Mouse (Mus musculus) CD4-positive, CD25-positive, alpha-beta regulatory T cell, adult 4 months (primary cell): ENCODE results near the gene Npas3. TPM values are rescaled to one million over a fixed set of nuclear protein-coding genes. Genes with fewer than 3 reads are reported as not detected.

Experiments used
- ATAC-seq: one replicate; pipeline ENCODE4 v1.8.0; 2017
- polyA plus RNA-seq, 2 experiments: library from polyadenylated mRNA; unstranded; fragments of 100-300 nt; shearing (Covaris generic); gene quantifications; one replicate each; pipeline ENCODE4 v1.2.1; 2017

The Npas3 gene
- polyA plus RNA-seq, 2 experiments from 2014 or later: 0.15 TPM; not detected in 1

DNA sequence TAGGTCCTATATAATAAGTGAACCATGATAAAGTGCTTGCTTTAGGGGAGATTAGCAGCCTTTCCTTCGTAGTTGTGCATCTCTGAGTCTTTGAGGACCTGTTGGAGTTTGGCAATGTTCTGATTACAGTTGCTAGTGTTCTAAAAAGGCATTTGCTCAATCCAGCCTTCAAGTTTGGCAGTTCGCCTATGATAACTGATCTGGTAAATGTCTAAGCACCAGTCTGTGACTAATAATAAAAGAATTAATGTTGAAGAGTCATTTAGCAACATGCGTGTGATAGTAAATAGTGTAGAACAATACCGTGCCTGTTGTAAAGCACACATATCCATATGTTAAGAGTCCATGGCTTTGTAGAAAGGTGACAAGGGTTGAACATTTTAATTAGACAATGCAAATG lies 173.2 kb downstream of the Npas3 start:
- ATAC-seq: no peak

DNA sequence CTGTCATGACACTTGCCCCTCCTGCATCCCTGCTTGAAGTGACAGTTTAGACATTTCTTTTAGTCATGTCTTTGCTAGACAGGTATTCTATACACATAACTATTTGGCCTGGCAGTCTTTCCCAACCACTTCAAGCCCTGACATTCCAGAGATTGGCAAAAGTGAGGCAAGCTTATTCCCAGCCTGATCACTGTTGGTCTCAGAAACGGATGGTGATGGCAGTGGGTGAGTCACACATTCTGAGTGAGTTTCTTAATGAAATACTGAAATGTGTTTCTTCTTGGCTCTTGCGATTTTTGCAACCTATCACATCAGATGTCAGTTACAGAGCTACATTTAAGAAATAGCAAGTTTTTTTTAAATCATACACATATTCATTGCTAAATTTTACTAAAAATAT lies 175.2 kb downstream of the Npas3 start:
- ATAC-seq: no peak

DNA sequence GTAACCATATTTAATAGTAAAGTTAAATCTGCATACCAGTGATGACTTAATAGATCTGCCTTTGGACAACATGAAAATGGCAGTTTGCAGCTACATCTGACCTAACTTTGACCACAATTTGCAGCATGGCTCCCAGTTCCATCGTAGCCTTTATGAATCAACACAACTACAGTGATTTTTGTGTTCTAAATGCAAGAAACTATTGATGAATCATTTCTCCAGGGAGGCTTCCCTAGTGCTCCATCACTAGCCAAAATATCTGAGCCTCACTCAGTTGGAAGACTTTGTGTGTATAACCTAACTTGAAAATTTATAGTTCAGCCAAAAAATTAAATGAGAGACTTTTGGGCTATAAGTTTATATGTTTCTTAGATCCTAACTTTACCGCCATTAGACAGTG lies 177.5 kb downstream of the Npas3 start:
- ATAC-seq: no peak

DNA sequence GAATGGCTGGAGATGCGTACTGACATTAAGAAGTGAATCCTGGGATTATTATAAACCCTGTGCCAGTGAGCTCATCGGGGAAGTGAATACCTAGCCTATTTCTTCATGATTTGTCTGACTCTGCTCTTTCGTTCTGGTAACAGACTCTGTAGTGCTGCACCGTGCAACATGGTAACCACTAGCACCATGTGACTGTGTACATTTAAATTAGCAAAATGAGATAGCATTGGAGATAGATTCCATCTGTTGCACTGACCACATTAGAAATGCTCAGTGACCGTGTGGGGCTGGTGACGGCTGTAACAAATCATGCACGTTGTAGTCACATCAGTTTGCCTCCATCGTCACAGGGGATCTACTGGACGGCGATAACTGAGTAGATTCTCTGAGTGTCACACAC lies 178.7 kb downstream of the Npas3 start:
- ATAC-seq: no peak

DNA sequence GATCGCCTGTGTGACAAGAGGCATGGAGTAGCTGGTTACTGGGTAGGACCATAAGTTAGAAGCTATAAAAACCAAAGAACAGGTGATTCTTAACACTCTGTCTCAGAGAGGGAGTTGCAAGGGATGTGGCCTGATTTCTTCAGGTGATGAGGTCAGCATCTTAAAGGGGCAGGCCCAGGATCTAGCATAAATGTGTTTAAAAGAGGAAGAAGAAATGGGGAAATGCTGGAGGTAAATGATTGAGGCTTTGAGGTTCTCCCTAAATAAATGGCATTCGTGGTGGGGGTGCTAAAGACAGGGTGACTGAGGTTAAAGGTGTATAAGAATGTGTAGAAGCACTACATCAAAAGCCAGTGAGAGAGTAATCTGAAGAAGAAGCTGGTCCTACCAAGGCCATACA lies 193.6 kb downstream of the Npas3 start:
- ATAC-seq: no peak

DNA sequence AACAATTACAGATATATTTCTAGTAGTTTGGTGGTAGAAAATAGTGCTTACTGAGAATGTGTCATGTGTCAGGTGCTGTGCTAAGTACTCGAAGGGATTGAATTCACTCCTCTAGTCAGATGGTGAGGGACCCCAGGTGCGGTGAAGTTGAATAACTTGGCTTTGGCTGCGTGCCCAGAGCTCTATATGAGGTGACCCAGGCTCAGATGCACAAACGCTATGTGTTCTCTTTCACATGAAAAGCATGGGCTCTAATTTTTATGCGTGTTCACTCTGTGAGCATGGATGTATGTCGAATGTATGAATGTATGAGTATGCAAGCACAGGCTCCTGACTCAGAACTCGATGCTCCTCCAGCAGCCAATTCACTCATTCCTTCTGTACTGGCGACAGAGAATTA lies 199.0 kb downstream of the Npas3 start:
- ATAC-seq: no peak

DNA sequence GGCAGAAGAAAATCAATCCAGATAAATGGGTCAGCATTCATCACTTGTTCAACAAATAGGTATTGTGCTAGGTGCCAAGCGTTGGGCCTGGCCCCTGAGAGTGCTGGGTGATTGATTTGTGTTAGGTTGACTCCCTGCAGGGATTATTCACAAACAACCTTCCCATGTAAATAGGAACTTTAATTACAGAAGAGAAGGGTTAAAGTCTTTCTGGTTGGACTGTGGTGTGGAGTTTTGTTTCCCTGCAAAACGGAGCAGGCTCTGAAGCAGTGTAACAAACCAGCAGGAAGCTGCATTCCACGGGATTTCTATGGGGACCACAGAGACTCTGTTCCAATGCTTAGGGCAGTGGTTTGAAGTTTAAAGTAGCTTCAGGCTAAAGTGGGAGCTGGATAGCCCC lies 199.6 kb downstream of the Npas3 start:
- no peak for ATAC-seq

DNA sequence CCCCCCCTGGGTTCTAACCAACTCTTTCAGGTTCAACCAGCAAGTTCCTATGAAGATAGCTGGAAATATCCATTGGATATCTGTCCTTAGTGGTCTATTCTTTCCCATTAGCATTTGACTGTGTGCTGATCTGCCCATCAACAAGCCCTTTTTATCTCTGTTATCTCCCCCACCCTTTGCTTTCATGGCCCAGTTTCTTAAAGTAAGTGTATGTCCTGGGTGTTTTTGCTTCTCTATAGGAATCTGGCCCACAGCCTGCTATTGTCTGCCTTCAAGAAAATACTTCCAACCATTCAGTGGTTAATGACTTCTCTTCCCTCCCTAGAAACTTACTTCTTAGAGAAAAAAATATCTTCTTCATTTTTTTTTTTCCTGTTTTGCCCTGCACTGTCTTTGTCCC lies 219.1 kb downstream of the Npas3 start:
- ATAC-seq: no peak

DNA sequence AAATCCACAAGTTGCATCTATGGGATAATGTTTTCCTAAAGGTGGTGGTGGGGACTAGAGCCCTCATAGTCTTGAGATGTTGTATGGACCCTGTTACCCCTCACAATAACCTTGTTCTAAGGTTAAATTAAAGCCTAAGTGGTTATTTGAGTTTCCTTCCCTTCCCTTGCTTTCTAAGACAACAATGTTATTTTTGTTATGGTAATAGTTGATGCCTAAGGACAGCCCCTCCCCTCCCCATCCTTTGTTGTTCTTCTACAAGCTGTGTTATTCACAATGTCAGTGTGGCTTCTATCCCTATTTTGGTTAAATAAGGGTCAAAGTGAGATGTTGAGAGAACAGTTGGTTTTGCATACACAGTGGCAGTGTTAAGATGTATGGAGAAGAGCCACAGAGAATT lies 226.0 kb downstream of the Npas3 start:
- no peak for ATAC-seq

DNA sequence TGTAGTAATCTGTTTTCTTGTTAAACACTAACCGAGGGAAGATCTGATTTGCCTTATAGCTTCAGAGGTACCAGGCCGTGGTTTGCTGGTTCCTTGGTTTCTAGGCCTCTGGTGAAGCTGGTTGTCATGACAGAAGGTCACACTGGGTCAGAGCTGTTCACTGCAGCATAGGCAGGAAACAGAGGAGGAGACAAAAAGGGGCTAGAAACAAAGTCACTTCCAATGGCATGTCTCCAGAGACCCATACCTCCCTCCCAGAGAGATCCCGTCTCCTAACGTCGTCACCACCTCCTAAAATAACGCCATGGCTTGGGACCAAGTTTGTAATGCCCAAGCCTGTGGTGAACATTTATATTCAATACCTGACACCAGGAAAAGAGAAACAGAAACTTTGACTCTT lies 236.4 kb downstream of the Npas3 start:
- ATAC-seq: no peak

DNA sequence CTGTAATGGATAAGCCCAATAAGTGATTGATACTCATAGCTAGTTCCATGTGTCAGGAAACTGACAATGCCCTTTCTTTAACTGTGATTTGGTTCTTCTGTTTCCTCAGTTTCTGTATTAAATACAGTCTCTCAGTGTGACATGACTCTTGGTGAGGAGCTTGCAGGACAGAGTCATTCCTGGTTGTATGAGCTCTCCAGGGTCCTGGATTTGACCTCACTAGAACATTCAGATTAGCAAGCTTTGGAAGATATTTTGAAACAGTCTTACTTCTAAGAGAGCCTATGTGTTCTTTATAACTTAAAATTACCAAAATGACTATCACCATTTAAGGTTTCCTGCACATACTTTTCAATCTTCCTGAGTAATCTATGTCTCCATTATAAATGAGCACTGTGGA lies 247.9 kb downstream of the Npas3 start:
- no peak for ATAC-seq

DNA sequence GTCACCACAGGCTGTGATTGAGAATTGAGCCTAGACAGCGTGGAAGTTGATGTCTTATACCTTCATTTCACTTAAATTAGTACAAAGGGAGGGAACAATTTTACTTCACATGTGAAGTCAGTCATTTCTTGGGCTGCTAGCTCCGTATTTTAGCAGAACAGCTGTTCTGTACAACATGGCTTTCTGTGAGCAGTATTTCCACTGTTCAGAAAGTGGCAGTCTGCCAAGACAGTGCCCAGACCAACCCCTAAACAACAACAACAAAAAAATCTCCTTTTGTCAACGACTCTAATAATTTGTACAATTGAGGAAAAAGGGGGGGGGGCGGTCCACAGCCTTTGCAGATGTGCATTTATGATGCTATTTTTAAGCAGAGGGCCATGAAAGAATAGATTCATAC lies 266.4 kb downstream of the Npas3 start:
- no peak for ATAC-seq

DNA sequence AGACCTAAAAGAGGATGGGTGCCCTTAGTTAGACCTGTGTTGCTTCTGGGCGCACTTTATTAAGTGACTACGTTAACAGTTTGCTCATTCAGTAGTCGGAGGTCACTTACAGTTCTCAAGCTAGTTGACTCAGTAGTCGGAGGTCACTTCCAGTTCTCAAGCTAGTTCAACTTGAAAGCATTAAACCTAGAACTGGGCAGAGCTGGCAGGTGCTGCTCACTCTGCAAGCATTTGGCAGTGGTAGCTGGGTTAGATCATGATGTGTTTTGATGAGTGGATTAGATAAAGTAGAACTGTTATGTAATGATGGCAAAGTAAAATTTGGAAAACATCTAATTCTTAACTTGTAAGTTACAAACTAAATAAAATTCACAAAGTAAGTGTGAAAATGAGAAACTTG lies 271.1 kb downstream of the Npas3 start:
- ATAC-seq: no peak

DNA sequence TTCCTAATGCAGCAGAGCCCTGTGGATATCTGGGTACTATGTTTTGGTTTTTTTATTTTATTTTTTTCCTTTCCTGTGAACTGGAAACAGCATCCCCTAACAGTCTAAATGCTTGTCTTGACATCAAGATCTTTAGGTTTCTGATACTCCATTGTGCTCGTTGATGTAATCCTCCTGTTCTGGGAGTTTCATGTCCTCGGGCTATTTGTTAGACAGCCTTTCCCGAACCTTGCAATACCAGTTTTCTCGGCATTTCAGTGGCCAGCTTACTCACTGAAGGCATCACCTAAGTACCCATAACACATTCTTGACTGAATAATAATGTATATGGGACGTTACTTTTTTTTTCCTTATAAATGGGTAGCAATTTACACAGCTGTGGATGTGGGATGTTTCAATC lies 274.2 kb downstream of the Npas3 start:
- no peak for ATAC-seq

DNA sequence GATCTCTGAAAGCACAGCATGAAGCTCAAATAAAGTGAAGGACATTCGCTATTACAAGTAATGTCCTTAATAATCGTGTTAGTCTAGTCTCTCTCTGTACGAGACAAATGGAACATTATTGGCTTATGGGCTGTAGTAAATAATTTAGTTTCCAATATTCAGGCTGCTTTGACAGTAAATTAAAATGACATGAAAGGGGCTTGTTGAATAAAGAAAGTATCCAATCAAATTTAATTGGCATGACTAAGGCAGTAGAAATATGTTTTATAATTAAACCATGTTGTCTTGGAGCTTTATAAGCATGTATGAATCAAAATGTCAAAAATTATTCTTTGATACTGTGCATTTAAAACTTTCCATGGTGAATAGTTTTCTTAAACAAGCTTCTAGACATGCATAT lies 278.6 kb downstream of the Npas3 start:
- no peak for ATAC-seq

DNA sequence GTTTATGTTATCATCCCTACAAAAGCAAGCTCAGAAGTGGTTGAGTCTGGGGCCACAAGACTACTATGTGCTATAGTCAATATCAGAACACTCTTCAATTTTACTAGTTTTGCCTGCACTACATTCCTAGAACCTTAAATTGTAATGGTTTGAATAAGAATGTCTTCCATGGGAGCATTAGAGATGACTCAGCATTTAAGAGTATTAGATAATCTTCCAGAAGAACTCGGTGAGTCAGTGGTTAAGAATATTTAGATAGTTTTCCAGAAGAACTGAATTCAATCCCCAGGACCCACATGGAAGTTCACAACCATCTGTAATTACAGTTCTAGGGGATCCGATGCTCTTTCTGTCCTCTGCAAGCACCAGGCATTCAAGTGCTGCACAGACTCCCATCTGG lies 280.9 kb downstream of the Npas3 start:
- ATAC-seq: no peak

DNA sequence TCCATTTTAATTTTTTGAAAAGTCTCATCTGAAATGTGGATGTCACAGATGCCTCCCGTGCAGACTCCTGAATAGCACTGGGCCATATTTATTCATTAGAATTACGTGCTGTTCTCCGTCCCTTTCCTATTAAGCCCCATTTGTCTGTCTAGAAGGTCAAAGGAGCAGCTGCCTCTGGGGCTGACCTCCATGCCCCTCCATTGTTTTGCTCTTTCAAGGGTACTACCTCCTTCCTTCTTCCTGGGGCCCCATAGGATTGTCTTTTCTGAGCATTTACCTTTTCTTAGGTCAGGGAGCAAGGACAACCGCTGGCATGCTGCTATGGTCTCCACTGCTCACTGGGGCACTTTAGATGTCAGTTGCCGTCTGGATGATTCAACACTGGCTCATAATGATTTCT lies 288.3 kb downstream of the Npas3 start:
- ATAC-seq: no peak

DNA sequence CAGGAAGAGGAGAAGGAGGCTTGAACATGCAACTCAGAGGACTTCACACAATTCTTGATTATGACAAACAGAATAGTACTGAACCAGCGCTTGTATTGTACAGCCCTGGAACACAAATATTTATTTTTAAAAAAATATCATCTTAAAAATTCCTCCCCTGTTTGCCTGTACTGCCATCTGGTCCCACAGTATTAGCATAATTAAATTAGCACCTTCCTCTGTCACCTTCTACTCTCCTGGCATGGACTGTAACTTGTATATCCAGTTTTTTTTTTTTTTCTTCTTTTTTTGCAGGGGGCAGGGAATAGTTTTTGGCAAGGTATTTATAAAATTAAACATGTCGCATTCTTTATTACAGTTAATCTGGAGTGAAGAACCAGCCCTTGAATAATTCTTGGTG lies 307.9 kb downstream of the Npas3 start:
- ATAC-seq: no peak

DNA sequence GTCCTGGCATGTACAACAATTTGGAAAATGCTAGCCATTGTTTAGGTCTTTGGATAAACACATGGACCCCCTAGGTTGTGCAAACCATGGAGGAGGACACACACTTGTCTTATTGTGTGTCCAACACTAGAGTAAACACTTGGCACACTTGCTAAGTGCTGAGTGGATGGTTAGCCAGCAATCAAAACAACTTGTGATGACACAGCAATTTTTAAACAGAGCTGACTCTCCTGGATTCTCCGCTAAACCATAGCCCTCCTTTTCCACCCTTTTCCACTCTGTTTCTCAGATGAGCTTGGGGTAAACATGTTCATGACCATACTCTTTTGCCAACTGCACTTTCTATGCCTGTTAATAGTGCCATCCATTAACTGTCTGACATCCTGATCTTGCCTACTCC lies 309.8 kb downstream of the Npas3 start:
- no peak for ATAC-seq

DNA sequence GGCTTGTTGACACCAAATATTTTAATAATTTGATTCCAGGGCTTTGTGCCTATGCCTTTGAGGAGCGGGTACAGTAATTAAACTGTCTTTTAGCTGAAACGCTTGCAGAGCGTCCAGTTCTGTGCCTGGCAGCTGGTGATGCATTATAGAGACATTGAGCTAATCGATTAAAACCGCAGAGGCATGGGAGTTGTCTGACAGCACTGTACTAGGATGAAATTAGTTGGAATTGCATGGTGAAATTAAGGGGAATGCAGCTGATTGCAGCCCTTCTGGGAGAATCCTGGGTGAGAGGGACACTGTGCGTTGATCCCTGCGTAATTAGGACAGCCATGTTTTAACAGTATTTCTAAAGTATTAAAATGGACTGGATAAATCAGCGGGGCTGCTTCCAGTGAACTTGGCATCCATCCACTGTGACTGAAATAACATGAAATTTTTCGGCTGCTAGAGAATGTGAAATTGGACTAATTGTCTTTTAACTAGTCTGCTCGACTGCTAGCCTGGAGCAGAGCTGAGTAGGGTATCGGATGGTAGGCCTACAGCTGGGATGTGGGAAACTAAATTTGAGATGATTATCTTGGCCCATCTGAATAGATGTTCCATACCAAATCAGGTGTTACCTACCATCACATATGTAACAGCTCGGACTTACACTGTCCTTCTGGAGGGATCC lies 318.4 kb downstream of the Npas3 start:
- no peak for ATAC-seq

DNA sequence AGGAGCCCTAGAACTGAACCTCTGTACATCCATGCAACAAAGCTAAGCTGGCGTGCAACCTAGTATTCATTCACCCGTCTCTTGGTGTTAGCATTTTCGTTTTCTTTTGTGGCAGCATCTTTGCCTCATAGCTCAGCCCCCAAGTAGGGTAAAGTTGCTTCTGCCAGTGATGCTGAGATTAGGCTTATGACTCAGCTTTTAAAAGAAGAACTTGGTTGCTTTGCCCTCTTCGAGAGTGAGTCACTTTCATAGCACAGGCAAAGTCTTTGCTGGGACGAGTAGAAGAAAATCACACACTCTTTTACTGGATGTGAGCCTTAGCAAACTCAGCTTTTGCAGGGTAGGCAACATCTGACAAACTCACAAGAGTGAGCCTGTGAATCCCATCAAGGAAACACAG lies 332.7 kb downstream of the Npas3 start:
- no peak for ATAC-seq

DNA sequence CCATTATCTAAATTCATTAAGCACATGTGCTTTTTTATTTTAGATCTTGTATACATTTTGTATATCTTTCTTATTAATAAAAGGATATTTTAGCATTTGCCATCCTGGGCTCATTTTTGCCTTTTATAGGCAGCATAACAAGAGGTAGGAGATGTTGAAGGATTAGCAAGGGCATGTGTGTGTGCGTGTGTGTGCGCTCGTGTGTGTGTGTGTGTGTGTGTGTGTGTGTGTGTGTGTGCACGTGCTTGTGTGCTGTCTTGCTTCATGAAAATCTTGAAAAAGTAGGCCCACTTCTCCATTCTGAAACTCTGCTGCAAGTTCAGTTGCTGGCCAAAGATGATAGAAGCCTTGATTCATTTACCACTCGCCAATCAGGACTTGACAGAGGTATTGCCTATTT lies 338.8 kb downstream of the Npas3 start:
- ATAC-seq: no peak

DNA sequence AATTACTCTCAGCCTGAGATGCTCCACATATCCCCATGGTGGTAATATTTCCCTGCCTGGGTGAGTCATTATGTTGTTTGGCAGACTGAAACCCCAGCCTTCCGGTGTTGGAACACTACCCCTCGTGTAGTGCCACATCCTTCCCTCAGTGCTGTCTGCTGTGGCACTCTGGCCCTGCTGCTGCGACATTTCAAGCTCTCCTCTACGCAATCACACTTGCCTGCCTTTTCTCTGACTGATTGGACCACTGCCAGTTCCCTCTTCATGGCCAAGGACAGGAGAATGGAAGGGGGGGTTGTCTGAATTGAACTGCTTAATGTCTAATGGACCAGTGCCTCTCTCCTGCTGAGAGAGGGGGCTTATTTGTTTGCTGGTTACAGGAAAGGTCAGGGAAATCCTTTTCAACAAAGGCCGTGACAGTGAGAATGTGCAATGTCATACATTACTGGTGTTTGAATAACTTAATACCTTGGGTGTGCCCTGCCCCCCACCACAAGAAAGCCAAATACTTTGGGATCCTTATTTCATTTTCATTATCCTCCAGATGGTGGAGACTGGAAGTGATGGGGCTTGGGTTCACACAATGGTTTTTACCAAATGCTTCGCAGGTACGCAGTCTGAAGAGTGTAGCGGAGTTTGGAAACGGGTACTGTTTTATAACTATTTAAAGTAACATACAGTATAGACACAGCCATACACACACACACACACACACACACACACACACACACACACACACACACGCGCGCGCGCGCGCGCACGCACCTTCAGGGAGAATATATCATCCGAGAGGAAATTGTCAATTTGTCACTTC lies 339.4 kb downstream of the Npas3 start:
- no peak for ATAC-seq

DNA sequence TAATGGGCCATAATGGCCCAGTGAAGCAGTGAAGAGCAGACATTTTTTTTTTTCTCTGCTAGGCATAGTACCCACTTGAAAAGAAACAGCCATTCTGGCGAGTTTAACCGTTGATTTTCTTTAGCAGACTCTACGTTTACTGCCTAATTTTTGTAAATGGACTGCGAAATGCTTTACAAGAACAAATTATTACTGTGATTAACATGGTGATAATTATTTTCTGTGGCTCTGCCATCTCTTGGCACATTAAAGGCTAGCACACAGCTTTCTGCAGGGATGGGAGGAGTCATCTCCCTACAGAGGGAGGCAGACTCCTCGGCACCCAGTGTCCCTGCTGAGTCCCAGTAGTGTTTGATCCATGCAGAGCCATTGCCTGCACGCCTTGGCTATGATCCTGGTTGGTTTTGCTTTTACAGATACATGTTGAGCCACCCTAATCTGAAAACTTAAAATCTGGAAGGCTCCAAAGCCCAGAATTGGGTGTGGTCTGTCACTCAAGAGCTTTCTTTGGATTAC lies 341.0 kb downstream of the Npas3 start:
- no peak for ATAC-seq
